13 mouse cellular contexts compared by ENCODE assay signal in the genomic region with DNA sequence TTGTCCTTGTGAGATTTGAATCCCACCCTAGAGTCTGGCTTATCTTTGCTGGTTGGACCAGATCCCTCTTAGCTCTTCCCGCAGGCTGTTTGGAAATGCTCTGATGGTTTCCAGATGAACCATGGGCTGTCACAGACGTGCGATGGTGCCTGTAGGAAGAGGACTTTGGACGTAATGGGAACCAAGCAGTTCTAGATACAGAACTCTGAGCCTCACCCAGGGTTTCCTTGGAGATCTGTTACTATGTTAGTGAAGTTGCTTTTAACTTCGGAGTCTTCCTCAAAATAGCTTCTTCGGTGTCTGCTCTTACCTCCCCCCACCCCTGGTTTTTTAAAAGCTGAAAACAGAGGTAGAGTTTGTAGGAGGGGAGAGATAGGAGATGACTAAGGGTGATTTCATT. TPM values are rescaled to one million over a fixed set of nuclear protein-coding genes. Genes with fewer than 3 reads are reported as not detected.
DNase-seq lines count a peak whose midpoint lies in the region; ATAC-seq lines count a peak whose summit lies in the region.
"Had no signal": no experiment of that assay in that cellular context is flagged by ENCODE, and none has a peak within 500 bp of the region (broad histone marks: within the 10 kb centered on the region; RNA-seq: fewer than 3 reads in every experiment).

No protein-coding gene starts in this region.

- peak; percentile 9 for DNase-seq in embryo, embryonic 10.5 days (ENCODE audit: low spot score)
- no peak for DNase-seq in embryo, embryonic 10 days (ENCODE audit: low spot score)
- DNase-seq in kidney, postnatal 14 days = no peak
- peak; percentile 56 for DNase-seq in brain, adult 2 months (ENCODE audit: low read depth, low spot score)
- DNase-seq in left cerebral cortex, postnatal 25 days (ENCODE audit: low spot score in 2 of 2) = peak; percentile 29 to 80
- DNase-seq in layer of hippocampus, adult 18-20 months (ENCODE audit: low spot score in 2 of 2) = no peak
- DNase-seq: kidney, postnatal 4 days; liver, embryonic 13.5 days; thymus, postnatal 4 days had no signal

- H3K27ac ChIP-seq in kidney, embryonic 16.5 days (ENCODE audit: low read length) = no peak overlapping the region
- H3K27ac ChIP-seq in forebrain, embryonic 12.5 days = no peak overlapping the region
- H3K27ac ChIP-seq: liver, embryonic 13.5 days had no signal

- peaks cover 21% of the 10 kb centered on the region for H3K4me1 ChIP-seq in kidney, embryonic 16.5 days (ENCODE audit: insufficient read depth, low read length)
- H3K4me1 ChIP-seq in forebrain, embryonic 12.5 days = peaks cover 13% of the 10 kb centered on the region

- peak overlapping the region; percentile 94; the same call in 1 of the 2 replicates for H3K4me2 ChIP-seq in kidney, embryonic 16.5 days (replicated peaks; ENCODE audit: low read depth, low read length)
- H3K4me2 ChIP-seq in forebrain, embryonic 12.5 days = no peak overlapping the region

- no peak overlapping the region; the same call in 1 of the 2 replicates for H3K4me3 ChIP-seq in kidney, embryonic 16.5 days (ENCODE audit: low read length)
- no peak overlapping the region for H3K4me3 ChIP-seq in forebrain, embryonic 12.5 days (replicated peaks)

- 61% methylated on average over 6 of the region's 6 CpGs for WGBS in kidney, embryonic 16.5 days
- 81% methylated on average over 6 of the region's 6 CpGs for WGBS in forebrain, embryonic 12.5 days

- H3K9ac ChIP-seq in kidney, embryonic 16.5 days (replicated peaks; ENCODE audit: low read length) = no peak overlapping the region
- no peak overlapping the region for H3K9ac ChIP-seq in forebrain, embryonic 12.5 days
- H3K9ac ChIP-seq: liver, embryonic 13.5 days had no signal

- no peak for ATAC-seq in kidney, embryonic 16.5 days (ENCODE audit: low FRiP score, low TSS enrichment)
- no peak for ATAC-seq in forebrain, embryonic 12.5 days (ENCODE audit: low FRiP score)

- H3K9me3 ChIP-seq in kidney, embryonic 16.5 days (ENCODE audit: low read length) = no peaks in the 10 kb centered on the region
- no peaks in the 10 kb centered on the region for H3K9me3 ChIP-seq in forebrain, embryonic 12.5 days

- intact Hi-C loops in left cerebral cortex, postnatal 25 days (cut with DNase I) = loop anchor here (2.0 kb wide), 3 partner anchors 45 to 87 kb away; a partner anchor contains a TSS

- H3K36me3 ChIP-seq in kidney, embryonic 16.5 days (ENCODE audit: insufficient read depth, low read length) = no peaks in the 10 kb centered on the region
- no peaks in the 10 kb centered on the region for H3K36me3 ChIP-seq in forebrain, embryonic 12.5 days (replicated peaks)
- H3K36me3 ChIP-seq: liver, embryonic 13.5 days had no signal

- no peaks in the 10 kb centered on the region for H3K27me3 ChIP-seq in kidney, embryonic 16.5 days (ENCODE audit: insufficient read depth, low read length)
- peaks cover 41% of the 10 kb centered on the region for H3K27me3 ChIP-seq in forebrain, embryonic 12.5 days

RNA-seq across cellular contexts. Expression of a gene that starts 1.6 kb away (rescaled TPM):
- 2.8 and 3.1 TPM in 2 replicates for polyA plus RNA-seq in kidney, embryonic 16.5 days (2015; fragmentation: Nextera tagmentation; extraction: Ambion mirVana)
- total RNA-seq in left cerebral cortex, postnatal 25 days (2021) = 10 to 100 TPM; 46.4 to 54.6 TPM
- total RNA-seq in layer of hippocampus, adult 18-20 months (2021) = 10 to 100 TPM; 20.9 to 22.5 TPM
- polyA plus RNA-seq in forebrain, embryonic 12.5 days (2016; fragmentation: Nextera tagmentation; extraction: Ambion mirVana) = 1.6 TPM in 2 replicates
- total RNA-seq: megakaryocyte progenitor cell, adult 5-6 weeks; neutrophil, adult 5-6 weeks had no signal

RNA-seq across cellular contexts. Expression of a gene that starts 2.6 kb away (rescaled TPM):
- polyA plus RNA-seq in kidney, embryonic 16.5 days (2015; fragmentation: Nextera tagmentation; extraction: Ambion mirVana) = 241 and 422 TPM in 2 replicates
- 10 to 100 TPM; 21.8 to 24.8 TPM for total RNA-seq in left cerebral cortex, postnatal 25 days (2021)
- total RNA-seq in layer of hippocampus, adult 18-20 months (2021) = 10 to 100 TPM; 15.7 to 34.6 TPM
- polyA plus RNA-seq in forebrain, embryonic 12.5 days (2016; fragmentation: Nextera tagmentation; extraction: Ambion mirVana) = 292 and 346 TPM in 2 replicates

RNA-seq across cellular contexts. Expression of a gene that starts 46.2 kb away (rescaled TPM):
- 20.8 and 22.9 TPM in 2 replicates for polyA plus RNA-seq in kidney, embryonic 16.5 days (2015; fragmentation: Nextera tagmentation; extraction: Ambion mirVana)
- total RNA-seq in left cerebral cortex, postnatal 25 days (2021) = 10 to 100 TPM; 87.2 to 91.9 TPM
- total RNA-seq in layer of hippocampus, adult 18-20 months (2021) = 10 to 100 TPM; 82.4 to 82.5 TPM
- polyA plus RNA-seq in forebrain, embryonic 12.5 days (2016; fragmentation: Nextera tagmentation; extraction: Ambion mirVana) = 13.9 and 14.5 TPM in 2 replicates

Comparison
In these comparisons a context has a peak if more than half of its experiments do, and no peak if none do; other contexts are left out.
1. DNase-seq: peak in embryo, embryonic 10.5 days (single experiment), brain, adult 2 months (single experiment) and left cerebral cortex, postnatal 25 days (2 of 2); none in embryo, embryonic 10 days (single experiment), kidney, postnatal 14 days (single experiment) and layer of hippocampus, adult 18-20 months (0 of 2).